Mouse (Mus musculus): ENCODE results near the gene Mipep.

GRCm38 (mm10) chr14:60751581-60751980 is 32.8 kb upstream of the Mipep start:
- TF ChIP-seq CTCF (IDR thresholded peaks at IDR 0.05; ENCODE audit: insufficient read depth, low read depth, low read length) (no peak), POLR2A (IDR thresholded peaks at IDR 0.05; ENCODE audit: insufficient read depth, low read depth, low read length) (no peak)
